Mouse (Mus musculus) liver, embryonic 14.5 days (tissue): Measurements from ENCODE around the gene Usp20.

Experiments used
- CTCF ChIP-seq: IDR thresholded peaks from 2 replicates; pipeline ENCODE4 v1.5.1; 2016; ENCODE audit warnings: antibody characterized with exemption, low read depth, control low read depth
- EP300 ChIP-seq: IDR thresholded peaks from 2 replicates; pipeline ENCODE4 v1.6.1; 2016; ENCODE audit warnings: antibody characterized with exemption, low read depth

DNA sequence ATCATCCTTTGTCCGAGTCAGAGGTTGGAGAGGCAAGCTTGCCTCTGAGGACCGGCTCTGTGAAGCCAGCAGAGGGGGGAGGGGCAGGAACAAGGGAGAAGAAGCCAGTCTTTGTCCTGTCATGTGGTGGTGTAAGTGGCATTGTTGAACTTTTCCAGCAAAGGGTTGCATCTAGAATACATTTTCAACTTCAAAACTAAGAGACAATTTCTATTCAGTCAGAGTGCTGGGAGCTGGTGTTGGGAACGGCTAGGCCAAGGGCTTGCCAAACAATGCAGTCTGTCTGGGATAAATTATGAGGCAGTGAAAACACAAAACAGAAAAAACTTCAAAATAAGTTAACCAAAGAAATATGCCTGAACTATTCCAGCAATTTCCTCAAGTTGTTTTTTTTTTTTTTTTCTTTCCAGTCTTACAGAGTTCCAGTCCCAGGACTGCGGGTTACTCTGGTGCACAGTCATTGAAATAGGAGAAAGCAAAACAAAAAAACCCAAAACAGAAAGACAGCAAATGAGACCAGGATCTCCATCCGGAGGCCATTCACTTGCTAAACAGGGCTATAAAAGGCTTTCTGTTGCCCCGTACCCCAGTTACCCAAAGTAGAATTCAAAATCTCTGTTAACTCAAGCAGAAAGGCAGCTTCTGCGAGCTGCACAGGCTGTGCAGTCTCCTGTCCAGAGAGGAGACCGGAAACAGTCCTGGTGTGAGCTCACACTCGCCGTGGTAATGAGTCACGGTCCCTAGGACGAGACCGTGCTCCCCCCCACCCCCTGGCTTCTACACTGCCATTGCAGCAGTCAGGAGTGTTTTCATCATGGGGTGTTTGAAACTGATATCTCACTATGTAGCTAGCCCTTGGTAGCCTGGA is 86.4 kb downstream of the Usp20 start:
- TF ChIP-seq CTCF (no peak), EP300 (no peak)
